Comparison of ENCODE assay signal across 22 mouse cellular contexts in the genomic region with DNA sequence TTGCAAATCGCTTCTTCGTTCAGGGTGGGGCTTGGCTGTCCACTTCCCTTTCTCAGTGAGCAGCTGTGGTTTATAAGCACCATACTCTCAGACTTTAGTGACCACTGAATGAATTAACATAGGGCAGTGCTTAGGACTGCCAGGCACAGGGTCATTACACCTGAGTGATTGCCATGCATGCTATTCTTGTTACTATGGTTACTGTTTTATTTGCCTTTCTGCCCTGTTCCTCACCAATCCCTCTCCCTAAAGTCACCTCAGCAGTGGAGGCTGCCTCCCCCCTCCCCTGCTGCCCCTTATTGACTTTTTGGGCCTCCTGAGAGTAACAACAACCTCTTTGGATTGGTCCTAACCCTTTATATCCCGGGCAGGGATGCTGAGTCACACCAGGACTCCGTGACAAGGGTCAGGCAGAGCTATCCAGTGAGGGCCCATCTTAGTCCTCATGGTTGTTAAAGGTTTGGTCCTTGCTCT. TPM values are rescaled to one million over a fixed set of nuclear protein-coding genes. Genes with fewer than 3 reads are reported as not detected.
A peak's percentile ranks its signal among the peaks of the same experiment; 100 is the strongest.
DNase-seq lines count a peak whose midpoint lies in the region; ATAC-seq and TF ChIP-seq lines count a peak whose summit lies in the region.
"Had no signal": no experiment of that assay in that cellular context is flagged by ENCODE, and none has a peak within 500 bp of the region (broad histone marks: within the 10 kb centered on the region; RNA-seq: fewer than 3 reads in every experiment).

No protein-coding gene starts in this region.

- DNase-seq in kidney, postnatal 0 days (ENCODE audit: low spot score): peak; percentile 46
- DNase-seq in kidney, adult 8-10 months: no peak
- peak; percentile 51 for DNase-seq in A20 (ENCODE audit: low read depth, low spot score)
- DNase-seq in embryo, embryonic 9.5 days (ENCODE audit: extremely low spot score): peak; percentile 8
- DNase-seq in embryonic facial prominence, embryonic 10.5 days (ENCODE audit: low spot score): no peak
- no peak for DNase-seq in adrenal gland, postnatal 14 days
- no peak for DNase-seq in layer of hippocampus, adult 8-10 months (ENCODE audit: low spot score in 2 of 2)
- DNase-seq: adrenal gland, adult 2 months; cerebellum, postnatal 36 days; kidney, adult 2 months; layer of hippocampus, postnatal 36 days; right cerebral cortex, postnatal 14 days; thymus, postnatal 36 days had no signal

- no peaks in the 10 kb centered on the region for H3K36me3 ChIP-seq in kidney, postnatal 0 days (ENCODE audit: insufficient read depth, low read length)
- H3K36me3 ChIP-seq in embryonic facial prominence, embryonic 10.5 days (replicated peaks): no peaks in the 10 kb centered on the region
- H3K36me3 ChIP-seq: heart, embryonic 10.5 days; limb, embryonic 10.5 days; lung, embryonic 15.5 days had no signal

- WGBS in kidney, postnatal 0 days: 24% methylated on average over 4 of the region's 4 CpGs
- 72% methylated on average over 4 of the region's 4 CpGs for WGBS in embryonic facial prominence, embryonic 10.5 days

- no peak overlapping the region for H3K9ac ChIP-seq in kidney, postnatal 0 days (ENCODE audit: low read depth, low read length)
- H3K9ac ChIP-seq: lung, embryonic 15.5 days had no signal

- no peak overlapping the region for H3K27ac ChIP-seq in kidney, postnatal 0 days
- no peak overlapping the region for H3K27ac ChIP-seq in embryonic facial prominence, embryonic 10.5 days (replicated peaks)
- H3K27ac ChIP-seq: heart, embryonic 10.5 days; limb, embryonic 10.5 days; lung, embryonic 15.5 days had no signal

- no peak overlapping the region for H3K4me3 ChIP-seq in kidney, postnatal 0 days (replicated peaks; ENCODE audit: low read depth, low read length)
- no peak overlapping the region for H3K4me3 ChIP-seq in embryonic facial prominence, embryonic 10.5 days
- H3K4me3 ChIP-seq: heart, embryonic 10.5 days; limb, embryonic 10.5 days; lung, embryonic 15.5 days had no signal

- TF ChIP-seq CTCF in kidney, postnatal 0 days (IDR thresholded peaks at IDR 0.05; ENCODE audit: low read depth): no peak

- no peaks in the 10 kb centered on the region for H3K27me3 ChIP-seq in kidney, postnatal 0 days (ENCODE audit: insufficient read depth, low read length)
- H3K27me3 ChIP-seq in embryonic facial prominence, embryonic 10.5 days (replicated peaks; ENCODE audit: low read depth, poor library complexity, severe bottlenecking): peaks cover 32% of the 10 kb centered on the region

- ATAC-seq in kidney, postnatal 0 days (replicated peaks; ENCODE audit: low FRiP score, low read depth): peak; percentile 74; the same call in 1 of the 2 replicates
- 0 out of 2 replicates have a peak, but pooled peaks have one; percentile 9 for ATAC-seq in megakaryocyte progenitor cell, adult 5-6 weeks (replicated peaks; ENCODE audit: poor library complexity)
- ATAC-seq: CD4-positive, CD25-positive, alpha-beta regulatory T cell, adult 4 months; midbrain, embryonic 16.5 days; Patski had no signal

- no peaks in the 10 kb centered on the region for H3K9me3 ChIP-seq in kidney, postnatal 0 days (replicated peaks; ENCODE audit: low read length)
- no peaks in the 10 kb centered on the region for H3K9me3 ChIP-seq in embryonic facial prominence, embryonic 10.5 days
- H3K9me3 ChIP-seq: heart, embryonic 10.5 days; limb, embryonic 10.5 days; lung, embryonic 15.5 days had no signal

- H3K4me1 ChIP-seq in kidney, postnatal 0 days (replicated peaks; ENCODE audit: insufficient read depth, low read length): no peaks in the 10 kb centered on the region
- peaks cover 9% of the 10 kb centered on the region for H3K4me1 ChIP-seq in embryonic facial prominence, embryonic 10.5 days

- no peak overlapping the region for H3K4me2 ChIP-seq in kidney, postnatal 0 days (ENCODE audit: low read length)
- H3K4me2 ChIP-seq: lung, embryonic 15.5 days had no signal

RNA-seq across cellular contexts. Expression of a gene that starts 5.3 kb away (rescaled TPM):
- polyA plus RNA-seq in kidney, postnatal 0 days (2015; fragmentation: Nextera tagmentation; extraction: Ambion mirVana): 2.0 and 2.6 TPM in 2 replicates
- 0.22 TPM in 1 of 2 replicates, not detected in the other for total RNA-seq in megakaryocyte progenitor cell, adult 5-6 weeks (2015)
- 0.24 and 0.33 TPM in 2 replicates for total RNA-seq in megakaryocyte progenitor cell, adult 5-6 weeks (2017)
- 0.28 TPM in 1 of 2 replicates, not detected in the other for polyA plus RNA-seq in embryonic facial prominence, embryonic 10.5 days (2016; fragmentation: Nextera tagmentation; extraction: Ambion mirVana)
- total RNA-seq in adrenal gland, postnatal 14 days (2021): 10.8 and 24.9 TPM in 2 replicates
- under 1 TPM in 1 of 4 experiments, not detected in 3; 0.27 TPM for total RNA-seq in layer of hippocampus, adult 8-10 months (2022)
- total RNA-seq: hematopoietic stem cell, adult 5-6 weeks; layer of hippocampus, postnatal 36 days had no signal
- polyA plus RNA-seq: CD4-positive, CD25-positive, alpha-beta regulatory T cell, adult 4 months; Patski had no signal

RNA-seq across cellular contexts. Expression of a gene that starts 33.5 kb away (rescaled TPM):
- polyA plus RNA-seq in kidney, postnatal 0 days (2015; fragmentation: Nextera tagmentation; extraction: Ambion mirVana): 9.7 and 11.5 TPM in 2 replicates
- not detected in 2 replicates for total RNA-seq in megakaryocyte progenitor cell, adult 5-6 weeks (2015)
- total RNA-seq in megakaryocyte progenitor cell, adult 5-6 weeks (2017): not detected in 2 replicates
- 1.0 and 2.3 TPM in 2 replicates for polyA plus RNA-seq in embryonic facial prominence, embryonic 10.5 days (2016; fragmentation: Nextera tagmentation; extraction: Ambion mirVana)
- 36.1 and 432 TPM in 2 replicates for total RNA-seq in adrenal gland, postnatal 14 days (2021)
- 10 to 100 TPM; 12.5 to 17.3 (median 14.8) TPM for total RNA-seq in layer of hippocampus, adult 8-10 months (2022)
- total RNA-seq: hematopoietic stem cell, adult 5-6 weeks had no signal
- polyA plus RNA-seq: CD4-positive, CD25-positive, alpha-beta regulatory T cell, adult 4 months had no signal

RNA-seq across cellular contexts. Expression of a gene that starts 36.7 kb away (rescaled TPM):
- 13.8 and 15.5 TPM in 2 replicates for polyA plus RNA-seq in kidney, postnatal 0 days (2015; fragmentation: Nextera tagmentation; extraction: Ambion mirVana)
- total RNA-seq in megakaryocyte progenitor cell, adult 5-6 weeks (2015): 46.9 and 58.5 TPM in 2 replicates
- total RNA-seq in megakaryocyte progenitor cell, adult 5-6 weeks (2017): 52.4 and 56.9 TPM in 2 replicates
- 29.6 and 38.1 TPM in 2 replicates for polyA plus RNA-seq in embryonic facial prominence, embryonic 10.5 days (2016; fragmentation: Nextera tagmentation; extraction: Ambion mirVana)
- total RNA-seq in adrenal gland, postnatal 14 days (2021): 8.1 and 8.9 TPM in 2 replicates
- under 1 TPM; 0.12 to 0.61 (median 0.25) TPM for total RNA-seq in layer of hippocampus, adult 8-10 months (2022)
- total RNA-seq: gastrocnemius, adult 8-10 months had no signal

RNA-seq across cellular contexts. Expression of a gene that starts 41.0 kb away (rescaled TPM):
- polyA plus RNA-seq in kidney, postnatal 0 days (2015; fragmentation: Nextera tagmentation; extraction: Ambion mirVana): 0.15 and 0.16 TPM in 2 replicates
- not detected in 2 replicates for total RNA-seq in megakaryocyte progenitor cell, adult 5-6 weeks (2015)
- total RNA-seq in megakaryocyte progenitor cell, adult 5-6 weeks (2017): not detected in 2 replicates
- polyA plus RNA-seq in embryonic facial prominence, embryonic 10.5 days (2016; fragmentation: Nextera tagmentation; extraction: Ambion mirVana): not detected in 2 replicates
- 1.2 TPM in 1 of 2 replicates, not detected in the other for total RNA-seq in adrenal gland, postnatal 14 days (2021)
- under 1 TPM in 2 of 4 experiments, not detected in 2; 0.13 to 0.21 TPM for total RNA-seq in layer of hippocampus, adult 8-10 months (2022)
- total RNA-seq: adrenal gland, adult 2 months; gastrocnemius, adult 8-10 months; hematopoietic stem cell, adult 5-6 weeks; layer of hippocampus, postnatal 36 days had no signal
- polyA plus RNA-seq: adrenal gland, adult 2 months; CD4-positive, CD25-positive, alpha-beta regulatory T cell, adult 4 months; kidney, adult 2 months; limb, embryonic 10.5 days; lung, embryonic 15.5 days; midbrain, embryonic 16.5 days; Patski had no signal

RNA-seq across cellular contexts. Expression of a gene that starts 48.2 kb away (rescaled TPM):
- 28.0 and 28.1 TPM in 2 replicates for polyA plus RNA-seq in kidney, postnatal 0 days (2015; fragmentation: Nextera tagmentation; extraction: Ambion mirVana)
- 3.1 and 3.5 TPM in 2 replicates for total RNA-seq in megakaryocyte progenitor cell, adult 5-6 weeks (2015)
- 0.71 and 1.6 TPM in 2 replicates for total RNA-seq in megakaryocyte progenitor cell, adult 5-6 weeks (2017)
- polyA plus RNA-seq in embryonic facial prominence, embryonic 10.5 days (2016; fragmentation: Nextera tagmentation; extraction: Ambion mirVana): 2.6 and 4.0 TPM in 2 replicates
- total RNA-seq in adrenal gland, postnatal 14 days (2021): 17.2 and 20.7 TPM in 2 replicates
- 1 to 10 TPM; 6.5 to 8.2 (median 6.7) TPM for total RNA-seq in layer of hippocampus, adult 8-10 months (2022)

Comparison
In these comparisons a context has a peak if more than half of its experiments do, and no peak if none do; other contexts are left out.
1. DNase-seq: peak in kidney, postnatal 0 days (single experiment), A20 (single experiment) and embryo, embryonic 9.5 days (single experiment); none in kidney, adult 8-10 months (0 of 2), embryonic facial prominence, embryonic 10.5 days (single experiment), adrenal gland, postnatal 14 days (single experiment) and layer of hippocampus, adult 8-10 months (0 of 2).